In the genomic region with DNA sequence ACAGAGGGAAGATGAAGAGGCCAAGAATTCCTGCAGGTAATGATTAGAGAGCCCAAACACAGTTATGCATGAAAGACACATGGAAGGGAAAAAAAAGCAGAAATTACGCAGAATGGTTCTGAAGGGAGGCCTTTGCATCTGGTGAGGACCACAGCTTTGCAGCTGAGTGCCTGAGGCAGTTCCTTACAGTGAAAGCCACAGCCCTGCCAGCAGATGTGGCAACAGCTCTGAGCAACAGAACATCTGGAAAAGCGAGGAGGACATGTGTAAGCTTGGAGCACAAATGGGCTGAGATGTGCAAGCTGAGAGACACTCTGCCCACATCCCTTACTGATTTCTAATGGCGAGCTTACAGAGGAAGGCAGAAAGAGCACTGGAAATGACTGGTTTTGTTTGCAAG, we compare ENCODE assay signal across 28 mouse cellular contexts.
DNase-seq lines count a peak whose midpoint lies in the region; ATAC-seq and TF ChIP-seq lines count a peak whose summit lies in the region.
"Had no signal": no experiment of that assay in that cellular context is flagged by ENCODE, and none has a peak within 500 bp of the region (broad histone marks: within the 10 kb centered on the region; RNA-seq: fewer than 3 reads in every experiment).

No protein-coding gene starts in this region.

- H3K27me3 ChIP-seq in limb, embryonic 14.5 days (ENCODE audit: control insufficient read depth, insufficient read depth, low read length): no peaks in the 10 kb centered on the region
- no peaks in the 10 kb centered on the region for H3K27me3 ChIP-seq in limb, embryonic 10.5 days (ENCODE audit: low read depth, poor library complexity, severe bottlenecking)
- H3K27me3 ChIP-seq: CH12.LX; embryonic facial prominence, embryonic 12.5 days; embryonic facial prominence, embryonic 15.5 days; forebrain, embryonic 12.5 days had no signal

- DNase-seq in heart, adult 11 months: peak; percentile 84
- DNase-seq in heart, postnatal 4 days: no peak
- peak; percentile 3 for DNase-seq in limb, embryonic 14.5 days (ENCODE audit: low spot score)
- no peak for DNase-seq in limb, embryonic 10.5 days (ENCODE audit: low spot score)
- DNase-seq in NIH3T3 (ENCODE audit: low read depth): peak; percentile 76
- DNase-seq in urinary bladder, postnatal 36 days (ENCODE audit: low spot score in 2 of 2): no peak
- DNase-seq: adrenal gland, adult 2 months; adrenal gland, postnatal 10 days; adrenal gland, postnatal 25 days; B cell, adult 2 months; cerebellum, adult 11 months; cerebellum, adult 18-20 months; cerebellum, adult 8-10 months; cerebellum, adult 9-11 months; cerebellum, postnatal 14 days; cerebellum, postnatal 36 days; embryo, embryonic 11 days had no signal

- no peak for TF ChIP-seq POLR2A in limb, embryonic 14.5 days (IDR thresholded peaks at IDR 0.05; ENCODE audit: borderline replicate concordance, extremely low read depth, insufficient read depth, insufficient read length)

- no peaks in the 10 kb centered on the region for H3K36me3 ChIP-seq in limb, embryonic 14.5 days (ENCODE audit: control insufficient read depth, insufficient read depth, low read length)
- H3K36me3 ChIP-seq in limb, embryonic 10.5 days: no peaks in the 10 kb centered on the region
- H3K36me3 ChIP-seq: embryonic facial prominence, embryonic 12.5 days; embryonic facial prominence, embryonic 15.5 days; forebrain, embryonic 12.5 days; G1E had no signal

- H3K4me1 ChIP-seq in limb, embryonic 14.5 days (ENCODE audit: control insufficient read depth, insufficient read depth, low read length): no peaks in the 10 kb centered on the region
- no peaks in the 10 kb centered on the region for H3K4me1 ChIP-seq in limb, embryonic 10.5 days
- H3K4me1 ChIP-seq: embryonic facial prominence, embryonic 12.5 days; embryonic facial prominence, embryonic 15.5 days; forebrain, embryonic 10.5 days; forebrain, embryonic 12.5 days had no signal

- H3K4me2 ChIP-seq in limb, embryonic 14.5 days (replicated peaks; ENCODE audit: low read depth, low read length, severe bottlenecking): no peak overlapping the region
- H3K4me2 ChIP-seq: embryonic facial prominence, embryonic 12.5 days; embryonic facial prominence, embryonic 15.5 days; forebrain, embryonic 12.5 days had no signal

- 65% methylated on average over 3 of the region's 3 CpGs for WGBS in limb, embryonic 14.5 days
- WGBS in limb, embryonic 10.5 days: 90% methylated on average over 3 of the region's 3 CpGs

- H3K9me3 ChIP-seq in limb, embryonic 14.5 days (ENCODE audit: control insufficient read depth, low read length): no peaks in the 10 kb centered on the region
- no peaks in the 10 kb centered on the region for H3K9me3 ChIP-seq in limb, embryonic 10.5 days (replicated peaks)
- H3K9me3 ChIP-seq: embryonic facial prominence, embryonic 15.5 days; forebrain, embryonic 12.5 days had no signal

- no peak for ATAC-seq in limb, embryonic 14.5 days (ENCODE audit: low FRiP score, low read depth)
- ATAC-seq in inflammation-experienced regulatory T-cells, adult 6 months: no peak
- ATAC-seq: CD4-positive, CD25-positive, alpha-beta regulatory T cell, adult 4 months; forebrain, embryonic 14.5 days; forebrain, embryonic 16.5 days had no signal

- no peak overlapping the region for H3K4me3 ChIP-seq in limb, embryonic 14.5 days (replicated peaks; ENCODE audit: low read length)
- H3K4me3 ChIP-seq in limb, embryonic 10.5 days: no peak overlapping the region
- H3K4me3 ChIP-seq: embryonic facial prominence, embryonic 12.5 days; embryonic facial prominence, embryonic 15.5 days; erythroblast, embryonic 14.5 days; forebrain, embryonic 10.5 days; forebrain, embryonic 12.5 days had no signal

- H3K9ac ChIP-seq in limb, embryonic 14.5 days (ENCODE audit: low read depth, low read length, severe bottlenecking): no peak overlapping the region
- H3K9ac ChIP-seq: embryonic facial prominence, embryonic 12.5 days; embryonic facial prominence, embryonic 15.5 days; forebrain, embryonic 12.5 days had no signal

- no peak overlapping the region for H3K27ac ChIP-seq in limb, embryonic 14.5 days (replicated peaks; ENCODE audit: low read depth, low read length)
- no peak overlapping the region for H3K27ac ChIP-seq in limb, embryonic 10.5 days
- H3K27ac ChIP-seq: embryonic facial prominence, embryonic 12.5 days; embryonic facial prominence, embryonic 15.5 days; forebrain, embryonic 10.5 days; forebrain, embryonic 12.5 days had no signal

Comparison
In these comparisons a context has a peak if more than half of its experiments do, and no peak if none do; other contexts are left out.
1. DNase-seq: peak in heart, adult 11 months (single experiment), limb, embryonic 14.5 days (single experiment) and NIH3T3 (single experiment); none in heart, postnatal 4 days (single experiment), limb, embryonic 10.5 days (single experiment) and urinary bladder, postnatal 36 days (0 of 2).